Mouse (Mus musculus): Measurements from ENCODE around the gene Dock4.

Gene Dock4

GRCm38 (mm10) chr12:40508416-40508815 is 62.7 kb downstream of the Dock4 start:
- DNase-seq (ENCODE audit: low spot score in 2 of 2) = no peak

GRCm38 (mm10) chr12:40511643-40512369 is 66.1 kb downstream of the Dock4 start:
- DNase-seq (ENCODE audit: low spot score in 2 of 2) = no peak

- DNase-seq (ENCODE audit: low spot score in 2 of 2) = no peak
These were observed 66.6 kb downstream of the Dock4 start for GRCm38 (mm10) chr12:40512370-40512693.

- no peak for DNase-seq (ENCODE audit: low spot score in 2 of 2)
These were observed 67.2 kb downstream of the Dock4 start for GRCm38 (mm10) chr12:40512994-40513393.

DNA sequence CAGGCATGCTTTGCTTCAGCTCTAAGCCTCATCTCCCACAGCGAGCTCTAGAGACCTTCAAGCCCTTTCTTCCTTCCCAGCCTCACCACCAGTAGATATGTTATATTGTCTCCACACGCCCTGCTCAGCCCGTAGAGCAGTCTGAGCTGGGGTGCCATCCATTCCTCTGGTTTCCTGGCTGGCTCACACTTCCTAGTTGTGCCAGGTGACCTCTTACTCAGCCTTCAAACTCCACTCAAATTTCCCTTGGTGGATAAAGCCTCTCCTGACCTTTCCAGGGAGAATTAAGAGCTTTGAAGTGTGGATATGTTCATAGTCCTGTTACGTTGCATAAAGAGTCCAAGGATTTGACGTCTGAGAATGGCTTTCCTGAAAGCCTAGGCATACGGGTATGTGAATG is 68.3 kb downstream of the Dock4 start:
- no peak for DNase-seq (ENCODE audit: low spot score in 2 of 2)

- no peak for DNase-seq (ENCODE audit: low spot score in 2 of 2)
These were observed 76.7 kb downstream of the Dock4 start for GRCm38 (mm10) chr12:40522468-40522867.

GRCm38 (mm10) chr12:40523020-40523419 is 77.3 kb downstream of the Dock4 start:
- DNase-seq (ENCODE audit: low spot score in 2 of 2) = no peak

GRCm38 (mm10) chr12:40525045-40525444 is 79.3 kb downstream of the Dock4 start:
- no peak for DNase-seq (ENCODE audit: low spot score in 2 of 2)

DNA sequence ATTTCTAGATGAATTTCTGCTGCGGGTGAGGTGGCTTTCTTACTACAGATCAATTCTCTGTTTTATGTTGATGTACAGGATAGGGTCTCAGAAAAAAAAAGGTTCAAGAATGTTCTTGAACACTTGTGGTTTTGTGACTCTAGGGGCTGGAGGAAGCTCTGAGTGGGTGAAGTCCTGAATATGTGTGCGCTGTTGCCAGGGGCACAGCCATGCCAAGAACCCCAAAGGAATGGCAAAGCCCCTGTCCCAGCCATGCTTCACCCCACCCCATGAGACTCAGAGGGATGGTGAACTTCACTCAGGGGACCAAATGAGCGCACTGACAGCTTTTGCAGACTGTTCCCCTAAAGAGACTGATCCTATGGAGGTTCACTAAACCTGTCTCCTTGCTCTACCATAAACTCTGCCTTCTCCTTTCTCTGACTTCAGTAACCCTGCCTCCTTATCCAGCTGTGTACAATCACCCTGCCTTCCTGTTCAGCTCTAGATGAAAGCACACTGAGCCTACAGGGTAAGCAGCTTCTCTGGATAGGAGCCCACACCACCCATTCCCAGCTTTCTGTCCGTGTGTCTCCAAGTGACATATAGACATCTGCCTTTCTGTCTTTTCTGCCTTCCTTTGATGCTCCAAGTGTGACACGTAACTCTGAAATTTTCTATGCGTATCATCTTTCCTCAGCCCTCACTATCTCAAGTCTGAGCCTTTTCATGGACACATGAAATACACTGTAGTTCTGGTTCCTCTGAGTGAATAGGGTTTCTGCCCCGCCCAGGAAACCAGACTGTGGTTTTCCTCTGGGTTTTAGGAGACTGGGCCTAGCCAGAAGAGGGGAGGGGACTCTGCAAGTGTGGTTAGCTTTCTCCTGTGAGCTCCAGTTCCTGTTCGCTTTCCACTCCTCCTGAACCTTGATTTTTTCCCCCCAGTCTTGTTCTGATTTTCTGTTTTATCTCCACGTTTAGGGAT is 90.2 kb downstream of the Dock4 start:
- no peak for DNase-seq (ENCODE audit: low spot score in 2 of 2)

- no peak for DNase-seq (ENCODE audit: low spot score in 2 of 2)
These were observed 92.1 kb downstream of the Dock4 start for GRCm38 (mm10) chr12:40537826-40538225.

DNA sequence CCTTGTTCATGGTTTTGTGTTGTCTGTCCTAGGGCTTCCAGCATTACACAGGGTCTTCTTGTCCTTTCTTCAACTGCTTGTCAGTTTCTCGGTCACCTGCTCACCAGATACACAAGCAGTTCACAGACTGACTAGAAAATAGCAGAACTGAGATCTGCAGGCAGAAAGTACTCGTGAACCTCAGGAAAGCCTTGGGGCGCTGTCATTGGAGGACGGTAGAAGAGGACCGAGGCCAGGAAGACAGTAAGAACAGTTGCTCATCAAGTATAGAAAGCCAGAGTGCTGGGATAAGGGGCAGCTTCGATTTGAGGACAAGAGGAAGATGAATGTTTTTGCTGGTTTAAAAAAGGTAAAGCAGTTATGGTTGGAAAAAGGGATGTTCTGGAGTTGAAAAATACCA is 92.6 kb downstream of the Dock4 start:
- DNase-seq (ENCODE audit: low spot score in 2 of 2) = no peak

DNA sequence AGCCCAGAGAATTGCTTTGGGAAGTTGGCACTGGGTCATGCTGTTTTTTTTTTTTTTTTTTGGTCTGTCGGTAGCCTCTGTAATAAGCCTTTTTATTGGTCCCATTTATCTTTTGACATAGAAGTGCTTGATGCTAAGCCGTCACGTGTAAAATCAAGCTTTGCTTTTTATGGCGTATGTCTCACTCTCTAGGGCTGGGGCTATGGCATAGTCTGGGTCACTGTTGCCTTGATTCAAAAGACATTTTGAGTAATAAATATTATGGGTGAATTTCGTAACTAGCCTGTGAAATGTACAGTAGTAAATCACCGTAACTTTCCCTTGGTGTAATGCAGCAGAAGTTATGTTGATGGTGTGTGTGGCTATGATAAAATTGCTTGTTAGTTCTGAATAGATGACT is 93.0 kb downstream of the Dock4 start:
- no peak for DNase-seq (ENCODE audit: low spot score in 2 of 2)

DNA sequence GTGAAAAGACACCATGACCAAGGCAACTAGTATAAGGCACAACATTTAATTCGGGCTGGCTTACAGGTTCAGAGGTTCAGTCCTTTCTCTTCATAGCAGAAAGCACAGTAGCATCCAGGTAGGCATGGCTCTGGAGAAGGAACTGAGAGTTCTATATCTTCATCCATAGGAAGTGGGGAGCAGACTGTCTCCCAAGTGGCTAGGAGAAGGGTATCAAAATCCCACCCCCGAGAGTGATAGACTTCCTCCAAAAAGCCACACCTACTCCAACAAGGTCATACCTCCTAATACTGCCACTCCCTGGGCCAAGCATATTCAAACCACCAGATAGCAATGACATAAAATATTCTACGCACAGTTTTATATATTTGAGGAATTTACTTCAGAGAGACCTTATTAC is 98.5 kb downstream of the Dock4 start:
- DNase-seq (ENCODE audit: low spot score in 2 of 2) = no peak

- no peak for DNase-seq (ENCODE audit: low spot score in 2 of 2)
These were observed 101.1 kb downstream of the Dock4 start for GRCm38 (mm10) chr12:40546827-40547226.

DNA sequence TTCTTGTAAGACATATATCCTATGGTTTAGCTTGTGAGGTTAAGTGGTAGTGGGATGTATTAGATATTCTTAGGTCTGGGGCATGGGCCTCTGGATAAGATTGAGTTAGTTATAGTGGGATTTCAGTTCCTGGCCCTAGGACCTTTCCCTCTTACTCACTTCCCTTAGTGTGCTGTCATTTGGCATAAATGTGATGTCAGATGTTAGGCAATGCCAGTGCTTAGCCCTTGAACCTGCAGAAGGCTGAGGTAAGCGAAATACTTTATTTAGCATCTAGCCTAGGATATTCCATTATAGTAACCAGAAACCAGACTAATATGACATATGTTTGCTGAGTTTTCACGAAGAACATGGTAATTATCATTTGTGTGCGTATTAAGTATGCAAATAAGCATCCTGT is 105.6 kb downstream of the Dock4 start:
- DNase-seq (ENCODE audit: low spot score in 2 of 2) = no peak

DNA sequence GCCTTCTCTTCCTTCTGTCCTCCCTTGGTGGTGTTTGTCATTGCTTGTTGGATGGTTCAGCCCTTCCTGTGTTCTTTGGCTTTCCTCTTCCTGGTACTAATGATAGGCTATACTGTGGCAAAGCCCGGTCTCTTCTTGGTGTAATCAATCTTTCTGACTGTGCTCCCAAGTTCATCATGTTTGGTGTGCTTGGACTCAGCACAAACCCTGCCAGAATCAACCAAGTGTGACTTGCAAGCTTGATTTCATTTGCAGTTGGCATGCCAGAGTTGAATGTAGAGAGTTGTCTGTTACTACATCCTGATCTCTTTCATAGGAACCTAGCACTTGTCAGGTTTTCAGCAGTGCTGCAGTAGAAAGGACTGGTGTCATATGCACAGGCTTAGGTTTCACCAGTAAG is 106.4 kb downstream of the Dock4 start:
- DNase-seq (ENCODE audit: low spot score in 2 of 2) = no peak

DNA sequence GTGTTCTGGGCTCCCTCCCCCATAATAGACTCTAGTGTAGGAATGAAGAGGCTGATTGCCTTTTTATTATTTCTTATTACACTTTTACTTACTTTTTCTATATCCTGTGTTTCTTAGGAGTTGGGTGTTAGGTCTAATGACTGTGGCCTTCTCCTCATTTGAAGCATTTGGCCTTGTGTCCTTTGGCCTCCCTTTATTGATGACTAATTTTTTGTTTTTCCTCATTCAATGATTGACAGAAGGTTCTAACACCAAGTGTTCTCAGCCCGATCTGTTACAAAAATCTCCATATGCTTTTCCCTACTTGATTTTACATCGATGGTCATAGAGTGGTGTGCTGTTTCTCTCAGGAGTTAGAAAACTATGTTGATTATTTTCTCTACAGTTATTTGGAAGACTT is 108.2 kb downstream of the Dock4 start:
- no peak for DNase-seq (ENCODE audit: low spot score in 2 of 2)

DNA sequence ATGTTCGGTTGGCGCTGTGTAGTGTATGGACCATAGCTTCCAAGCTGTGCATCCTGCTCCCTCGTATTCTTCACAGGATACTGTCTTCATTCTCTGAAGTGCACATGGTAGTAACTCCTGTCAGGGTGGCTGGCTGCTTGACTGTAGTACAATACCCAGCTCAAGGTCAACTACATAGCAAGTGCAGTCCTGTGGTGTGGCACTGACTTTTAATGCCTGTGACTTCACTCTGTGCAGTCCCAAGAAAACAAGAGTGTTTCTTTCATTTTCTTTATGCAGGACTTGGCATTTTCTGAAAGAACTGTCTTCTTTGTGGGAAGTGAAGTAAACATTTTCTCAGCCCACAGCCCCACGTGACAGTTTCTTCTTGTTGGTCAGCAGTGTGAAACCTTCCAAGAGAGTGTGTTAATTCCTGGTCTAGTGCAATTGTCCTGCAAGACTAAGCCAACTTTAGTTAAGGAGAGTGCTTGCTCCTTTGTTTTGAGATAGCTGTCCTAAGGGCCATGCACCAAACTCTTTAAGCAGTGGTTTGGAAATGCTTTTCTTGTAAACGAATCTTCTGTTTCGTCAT is 109.3 kb downstream of the Dock4 start:
- no peak for DNase-seq (ENCODE audit: low spot score in 2 of 2)

- no peak for DNase-seq (ENCODE audit: low spot score in 2 of 2)
These were observed 112.8 kb downstream of the Dock4 start for GRCm38 (mm10) chr12:40558600-40558999.

GRCm38 (mm10) chr12:40559103-40559502 is 113.4 kb downstream of the Dock4 start:
- no peak for DNase-seq (ENCODE audit: low spot score in 2 of 2)

DNA sequence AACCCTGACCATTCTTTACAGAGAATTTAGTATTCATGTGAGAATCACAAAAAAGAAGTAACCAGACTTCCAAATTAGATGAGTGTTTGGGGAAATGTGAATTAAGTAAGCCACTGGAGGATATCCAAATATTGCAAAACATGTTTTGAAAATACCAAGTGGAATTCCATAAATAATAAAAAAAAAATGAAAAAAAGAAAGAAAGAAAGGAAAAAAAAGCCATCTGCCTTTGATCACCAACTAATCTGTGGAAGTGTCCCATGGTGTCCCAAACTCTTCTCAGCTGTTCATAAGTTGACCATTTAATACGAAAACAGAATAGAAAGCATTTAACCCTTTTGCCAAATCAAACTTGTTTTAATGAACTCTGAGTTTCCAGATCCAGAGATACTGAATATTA is 118.0 kb downstream of the Dock4 start:
- DNase-seq (ENCODE audit: low spot score in 2 of 2) = no peak

DNA sequence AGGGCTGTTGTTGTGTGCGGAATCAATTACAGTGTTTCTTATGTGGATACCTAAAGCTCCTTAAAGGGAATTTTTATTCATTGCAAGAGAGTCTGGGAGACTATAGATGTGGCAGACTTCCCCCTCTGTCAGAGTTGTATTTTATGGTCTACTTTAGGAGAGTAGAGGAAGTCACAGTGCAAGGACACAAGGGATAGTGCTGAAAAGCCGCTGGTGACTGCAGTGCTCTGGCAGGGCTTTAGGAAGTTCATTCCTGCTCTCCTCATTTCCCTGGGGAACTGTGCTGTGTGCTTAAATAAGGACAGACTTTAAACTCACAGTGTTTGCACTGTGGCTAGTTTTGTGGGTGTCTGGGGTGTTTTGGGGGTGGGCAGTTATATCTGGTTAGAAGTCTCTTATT is 118.5 kb downstream of the Dock4 start:
- DNase-seq (ENCODE audit: low spot score in 2 of 2) = no peak

- no peak for DNase-seq (ENCODE audit: low spot score in 2 of 2)
These were observed 122.7 kb downstream of the Dock4 start for GRCm38 (mm10) chr12:40568365-40568885.

Data from frontal cortex, postnatal 14 days (tissue).